Mouse (Mus musculus) CH12.LX (cell line): ENCODE data around the gene Fam171a2. TPM values are rescaled to one million over a fixed set of nuclear protein-coding genes. Genes with fewer than 3 reads are reported as not detected.

Experiments
- DNase-seq: peaks from one replicate; pipeline ENCODE4 v3.0.0-alpha.2; 2013; ENCODE audit errors: extremely low read depth
- H3K27ac ChIP-seq: 2 replicates; pipeline ENCODE4 v1.5.1; 2012; ENCODE audit warnings: low read depth, mild to moderate bottlenecking, control low read depth, moderate library complexity; ENCODE audit not compliant: insufficient read depth
- H3K27me3 ChIP-seq: replicated peaks from 2 replicates; pipeline ENCODE3; 2012; ENCODE audit warnings: inconsistent platforms
- H3K36me3 ChIP-seq, 2 experiments: replicated peaks in 1 of 2; 2 replicates each; pipeline versions ENCODE3 to v1.6.1; 2012; ENCODE audit warnings: inconsistent platforms in 1 of 2, low read length in 1 of 2, mild to moderate bottlenecking in 1 of 2, mixed read lengths in 1 of 2, moderate library complexity in 1 of 2; ENCODE audit not compliant: control insufficient read depth in 1 of 2, insufficient read depth in 1 of 2
- H3K4me1 ChIP-seq, 2 experiments: 2 replicates each; pipeline ENCODE4 v1.6.1; 2012; ENCODE audit warnings: inconsistent platforms in 1 of 2, moderate library complexity in 1 of 2; ENCODE audit not compliant: insufficient read depth in 2 of 2, control insufficient read depth in 1 of 2
- H3K4me2 ChIP-seq: 2 replicates; pipeline ENCODE4 v1.6.1; 2012; ENCODE audit warnings: low read depth, mild to moderate bottlenecking, control low read depth; ENCODE audit not compliant: poor library complexity, insufficient read depth, severe bottlenecking
- H3K4me3 ChIP-seq, 3 experiments: fragments of 150-350 bp in 1 of 3; sonication (generic) in 1 of 3; replicated peaks in 1 of 3; 2 replicates each; pipeline versions ENCODE3 to v1.5.1; 2011 to 2012; ENCODE audit warnings: low read depth in 2 of 3, low read length in 2 of 3, mild to moderate bottlenecking in 2 of 3, moderate library complexity in 2 of 3, control low read depth in 1 of 3, improper control_type of control experiment in 1 of 3, inconsistent platforms in 1 of 3, mixed read lengths in 1 of 3; ENCODE audit not compliant: poor library complexity in 1 of 3
- H3K79me2 ChIP-seq: replicated peaks from 2 replicates; pipeline ENCODE4 v1.6.1; 2012; ENCODE audit warnings: mild to moderate bottlenecking, moderate library complexity; ENCODE audit not compliant: control insufficient read depth, poor library complexity, insufficient read depth, severe bottlenecking; ENCODE audit errors: extremely low read depth
- H3K9ac ChIP-seq: 2 replicates; pipeline ENCODE4 v1.6.1; 2012; ENCODE audit warnings: low read depth, mild to moderate bottlenecking, control low read depth, moderate library complexity; ENCODE audit not compliant: insufficient read depth
- H3K9me3 ChIP-seq: replicated peaks from 2 replicates; pipeline ENCODE3; 2012; ENCODE audit warnings: low read length, inconsistent platforms, mixed read lengths
- CHD1 ChIP-seq: IDR thresholded peaks from 2 replicates; pipeline ENCODE4 v1.6.1; 2012; ENCODE audit warnings: low read depth, low read length, improper control_type of control experiment, inconsistent platforms
- GABPA ChIP-seq: IDR thresholded peaks from 2 replicates; pipeline ENCODE4 v1.6.1; 2012; ENCODE audit warnings: low read depth, low read length, improper control_type of control experiment, inconsistent platforms; ENCODE audit not compliant: insufficient replicate concordance
- IRF4 ChIP-seq: IDR thresholded peaks from 2 replicates; pipeline ENCODE4 v1.6.1; 2014; ENCODE audit warnings: low read depth, mild to moderate bottlenecking, inconsistent platforms, low read length, improper control_type of control experiment
- JUN ChIP-seq: IDR thresholded peaks from 2 replicates; pipeline ENCODE4 v1.6.1; 2011; ENCODE audit warnings: low read depth, mild to moderate bottlenecking, low read length, improper control_type of control experiment, moderate library complexity; ENCODE audit not compliant: insufficient read depth
- KAT2A ChIP-seq: IDR thresholded peaks from 2 replicates; pipeline ENCODE4 v1.6.1; 2012; ENCODE audit warnings: low read length, improper control_type of control experiment, inconsistent platforms; ENCODE audit not compliant: insufficient replicate concordance
- MAFK ChIP-seq: IDR thresholded peaks from 2 replicates; pipeline ENCODE4 v1.6.1; 2011; ENCODE audit warnings: low read length, improper control_type of control experiment; ENCODE audit not compliant: insufficient replicate concordance
- MAX ChIP-seq: IDR thresholded peaks from 2 replicates; pipeline ENCODE4 v1.6.1; 2011; ENCODE audit warnings: low read length, improper control_type of control experiment
- NELFE ChIP-seq: IDR thresholded peaks from 2 replicates; pipeline ENCODE4 v1.6.1; 2011; ENCODE audit warnings: low read depth, low read length, improper control_type of control experiment
- NRF1 ChIP-seq: IDR thresholded peaks from 2 replicates; pipeline ENCODE4 v1.6.1; 2014; ENCODE audit warnings: low read depth, mild to moderate bottlenecking, inconsistent platforms, low read length, improper control_type of control experiment, moderate library complexity
- PAX5 ChIP-seq: IDR thresholded peaks from 2 replicates; pipeline ENCODE4 v1.6.1; 2012; ENCODE audit warnings: low read length, inconsistent platforms, mixed read lengths
- POLR2A ChIP-seq: IDR thresholded peaks from 2 replicates; pipeline ENCODE4 v1.6.1; 2011; ENCODE audit warnings: low read depth, mild to moderate bottlenecking, improper control_type of control experiment, low read length
- POLR2AphosphoS2 ChIP-seq: IDR thresholded peaks from 2 replicates; pipeline ENCODE4 v1.6.1; 2011; ENCODE audit warnings: low read depth, low read length, improper control_type of control experiment
- SIN3A ChIP-seq: IDR thresholded peaks from 2 replicates; pipeline ENCODE4 v1.6.1; 2012; ENCODE audit warnings: low read length, improper control_type of control experiment, inconsistent platforms
- SMC3 ChIP-seq: IDR thresholded peaks from 2 replicates; pipeline ENCODE4 v1.6.1; 2011; ENCODE audit warnings: low read depth, low read length, improper control_type of control experiment
- TBP ChIP-seq: conservative IDR thresholded peaks from 2 replicates; pipeline ENCODE4 v1.6.1; 2011; ENCODE audit warnings: low read depth, low read length, improper control_type of control experiment
- UBTF ChIP-seq: IDR thresholded peaks from 2 replicates; pipeline ENCODE4 v1.6.1; 2012; ENCODE audit warnings: low read depth, mild to moderate bottlenecking, inconsistent platforms, low read length, improper control_type of control experiment, moderate library complexity
- USF2 ChIP-seq: conservative IDR thresholded peaks from 2 replicates; pipeline ENCODE4 v1.6.1; 2011; ENCODE audit warnings: low read depth, low read length, improper control_type of control experiment
- ZC3H11A ChIP-seq: IDR thresholded peaks from 2 replicates; pipeline ENCODE4 v1.6.1; 2012; ENCODE audit warnings: low read depth, mild to moderate bottlenecking, inconsistent platforms, low read length, improper control_type of control experiment
- ZKSCAN1 ChIP-seq: IDR thresholded peaks from 2 replicates; pipeline ENCODE4 v1.6.1; 2012; ENCODE audit warnings: low read depth, inconsistent platforms, low read length, improper control_type of control experiment, borderline replicate concordance
- dilution Hi-C: fragments of 300-500 bp; cut with MboI; formaldehyde crosslinking; loops from 2 replicates; pipeline ENCODE4 v1.14.3; 2020; ENCODE audit warnings: low sequenced_read_pairs; ENCODE audit not compliant: extremely low pct_unique_long_range_greater_than_20kb, extremely low pct_ligation_motif_present
- in situ Hi-C: fragments of 300-500 bp; cut with MboI; formaldehyde crosslinking; loops from 3 replicates; pipeline ENCODE4 v1.14.3; 2019; ENCODE audit warnings: low sequenced_read_pairs, low pct_ligation_motif_present, low pct_unique_long_range_greater_than_20kb, mixed read lengths
- polyA plus RNA-seq: library from polyadenylated mRNA; unstranded; fragments of >175 nt; gene quantifications from 2 replicates; pipeline ENCODE4 v1.2.1, GENCODE M21; 2012; ENCODE audit warnings: low read depth; ENCODE audit not compliant: insufficient read length
- total RNA-seq, 2 experiments: library from RNA; depleted of rRNA; stranded (reverse); fragments of 300-350 nt in 1 of 2; fragments of >200 nt in 1 of 2; gene quantifications; 2 replicates each; pipeline ENCODE4 v1.2.3; 2012 to 2014

Gene Fam171a2
- total and polyA plus RNA-seq, 3 experiments: not detected

DNA sequence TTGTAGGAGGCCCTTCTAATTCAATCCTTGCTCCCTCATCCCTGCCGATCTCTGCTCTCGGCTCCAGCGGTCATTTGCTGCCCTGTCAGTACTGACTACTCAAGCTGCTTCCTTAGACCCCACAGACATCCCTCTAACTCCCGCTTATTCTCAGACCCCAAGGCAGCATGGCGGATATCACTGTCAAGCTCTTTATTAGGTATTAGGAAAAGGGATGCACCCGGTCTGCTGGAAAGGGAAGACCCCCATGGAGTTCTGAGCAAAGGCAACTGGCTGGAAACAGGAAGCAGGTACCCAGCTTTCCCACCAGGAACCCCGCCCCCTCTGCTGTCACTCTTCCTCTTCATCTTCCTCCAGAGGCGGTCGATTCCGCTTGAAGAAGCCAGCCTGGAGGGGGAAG, 5.6 kb upstream of the Fam171a2 start:
- DNase-seq: no peak
- TF ChIP-seq CHD1 (no peak), ZKSCAN1 (no peak), PAX5 (no peak)
- H3K4me3 ChIP-seq: no peak overlapping the region
- in situ Hi-C loops: no loop called here
- no peaks in the 10 kb centered on the region for H3K9me3 ChIP-seq
- H3K27me3 ChIP-seq: peaks cover 56% of the 10 kb centered on the region
- dilution Hi-C loops: no loop called here
- no peak overlapping the region for H3K9ac ChIP-seq
- H3K4me2 ChIP-seq: no peak overlapping the region
- H3K4me1 ChIP-seq: peaks cover 7 to 14% of the 10 kb centered on the region in 2 experiments
- H3K79me2 ChIP-seq: no peaks in the 10 kb centered on the region
- H3K36me3 ChIP-seq: no peaks in the 10 kb centered on the region
- H3K27ac ChIP-seq: no peak overlapping the region

- Histone ChIP-seq H3K27me3 (peaks cover 63% of the 10 kb centered on the region), H3K36me3 (no peaks in the 10 kb centered on the region), H3K27ac (no peak overlapping the region), H3K4me3 (no peak overlapping the region), H3K79me2 (no peaks in the 10 kb centered on the region), H3K9me3 (peaks cover 17% of the 10 kb centered on the region), H3K4me2 (no peak overlapping the region), H3K9ac (no peak overlapping the region), H3K4me1 (no peaks in the 10 kb centered on the region)
- no peak for TF ChIP-seq JUN
- TF ChIP-seq POLR2AphosphoS2: no peak
- no peak for TF ChIP-seq ZKSCAN1
- TF ChIP-seq IRF4: no peak
- TF ChIP-seq SIN3A: no peak
- TF ChIP-seq SMC3: no peak
- no peak for TF ChIP-seq NELFE
- no peak for TF ChIP-seq TBP
- no peak for TF ChIP-seq MAFK
- no peak for TF ChIP-seq USF2
- no peak for TF ChIP-seq MAX
- TF ChIP-seq POLR2A: no peak
- no peak for TF ChIP-seq KAT2A
- no peak for TF ChIP-seq CHD1
- no peak for TF ChIP-seq ZC3H11A
- TF ChIP-seq UBTF: no peak
- TF ChIP-seq GABPA: no peak
- TF ChIP-seq NRF1: no peak
- in situ Hi-C loops: no loop called here
- dilution Hi-C loops: no loop called here
- DNase-seq: no peak
Measured at GRCm38 (mm10) chr11:102449043-102450008, 1.8 kb upstream of the Fam171a2 start.
